Mouse (Mus musculus) CH12.LX (cell line): ENCODE data around the gene Calhm2. TPM values are rescaled to one million over a fixed set of nuclear protein-coding genes. Genes with fewer than 3 reads are reported as not detected.

Source experiments
- DNase-seq: peaks from one replicate; pipeline ENCODE4 v3.0.0-alpha.2; 2013; ENCODE audit errors: extremely low read depth
- H3K27ac ChIP-seq: 2 replicates; pipeline ENCODE4 v1.5.1; 2012; ENCODE audit warnings: low read depth, mild to moderate bottlenecking, control low read depth, moderate library complexity; ENCODE audit not compliant: insufficient read depth
- H3K27me3 ChIP-seq: replicated peaks from 2 replicates; pipeline ENCODE3; 2012; ENCODE audit warnings: inconsistent platforms
- H3K36me3 ChIP-seq, 2 experiments: replicated peaks in 1 of 2; 2 replicates each; pipeline versions ENCODE3 to v1.6.1; 2012; ENCODE audit warnings: inconsistent platforms in 1 of 2, low read length in 1 of 2, mild to moderate bottlenecking in 1 of 2, mixed read lengths in 1 of 2, moderate library complexity in 1 of 2; ENCODE audit not compliant: control insufficient read depth in 1 of 2, insufficient read depth in 1 of 2
- H3K4me1 ChIP-seq, 2 experiments: 2 replicates each; pipeline ENCODE4 v1.6.1; 2012; ENCODE audit warnings: inconsistent platforms in 1 of 2, moderate library complexity in 1 of 2; ENCODE audit not compliant: insufficient read depth in 2 of 2, control insufficient read depth in 1 of 2
- H3K4me2 ChIP-seq: 2 replicates; pipeline ENCODE4 v1.6.1; 2012; ENCODE audit warnings: low read depth, mild to moderate bottlenecking, control low read depth; ENCODE audit not compliant: poor library complexity, insufficient read depth, severe bottlenecking
- H3K4me3 ChIP-seq, 3 experiments: fragments of 150-350 bp in 1 of 3; sonication (generic) in 1 of 3; replicated peaks in 1 of 3; 2 replicates each; pipeline versions ENCODE3 to v1.5.1; 2011 to 2012; ENCODE audit warnings: low read depth in 2 of 3, low read length in 2 of 3, mild to moderate bottlenecking in 2 of 3, moderate library complexity in 2 of 3, control low read depth in 1 of 3, improper control_type of control experiment in 1 of 3, inconsistent platforms in 1 of 3, mixed read lengths in 1 of 3; ENCODE audit not compliant: poor library complexity in 1 of 3
- H3K79me2 ChIP-seq: replicated peaks from 2 replicates; pipeline ENCODE4 v1.6.1; 2012; ENCODE audit warnings: mild to moderate bottlenecking, moderate library complexity; ENCODE audit not compliant: control insufficient read depth, poor library complexity, insufficient read depth, severe bottlenecking; ENCODE audit errors: extremely low read depth
- H3K9ac ChIP-seq: 2 replicates; pipeline ENCODE4 v1.6.1; 2012; ENCODE audit warnings: low read depth, mild to moderate bottlenecking, control low read depth, moderate library complexity; ENCODE audit not compliant: insufficient read depth
- H3K9me3 ChIP-seq: replicated peaks from 2 replicates; pipeline ENCODE3; 2012; ENCODE audit warnings: low read length, inconsistent platforms, mixed read lengths
- CHD1 ChIP-seq: IDR thresholded peaks from 2 replicates; pipeline ENCODE4 v1.6.1; 2012; ENCODE audit warnings: low read depth, low read length, improper control_type of control experiment, inconsistent platforms
- CHD2 ChIP-seq: IDR thresholded peaks from 2 replicates; pipeline ENCODE4 v1.6.1; 2011; ENCODE audit warnings: low read length, improper control_type of control experiment
- CTCF ChIP-seq, 2 experiments: IDR thresholded peaks in 1 of 2; conservative IDR thresholded peaks in 1 of 2; 2 replicates each; pipeline ENCODE4 v1.5.1; 2011 to 2012; ENCODE audit warnings: low read depth in 2 of 2, low read length in 2 of 2, improper control_type of control experiment in 1 of 2, inconsistent platforms in 1 of 2, mild to moderate bottlenecking in 1 of 2, moderate library complexity in 1 of 2
- E2F4 ChIP-seq: IDR thresholded peaks from 2 replicates; pipeline ENCODE4 v1.6.1; 2011; ENCODE audit warnings: low read depth, low read length, improper control_type of control experiment; ENCODE audit not compliant: insufficient replicate concordance
- HCFC1 ChIP-seq: IDR thresholded peaks from 2 replicates; pipeline ENCODE4 v1.6.1; 2012; ENCODE audit warnings: low read depth, mild to moderate bottlenecking, inconsistent platforms, low read length, improper control_type of control experiment
- JUN ChIP-seq: IDR thresholded peaks from 2 replicates; pipeline ENCODE4 v1.6.1; 2011; ENCODE audit warnings: low read depth, mild to moderate bottlenecking, low read length, improper control_type of control experiment, moderate library complexity; ENCODE audit not compliant: insufficient read depth
- MAX ChIP-seq: IDR thresholded peaks from 2 replicates; pipeline ENCODE4 v1.6.1; 2011; ENCODE audit warnings: low read length, improper control_type of control experiment
- MEF2A ChIP-seq: IDR thresholded peaks from 2 replicates; pipeline ENCODE4 v1.6.1; 2014; ENCODE audit warnings: low read depth, mild to moderate bottlenecking, inconsistent platforms, low read length, improper control_type of control experiment, borderline replicate concordance
- MXI1 ChIP-seq: IDR thresholded peaks from 2 replicates; pipeline ENCODE4 v1.6.1; 2011; ENCODE audit warnings: mild to moderate bottlenecking, low read depth, low read length, improper control_type of control experiment
- POLR2A ChIP-seq: IDR thresholded peaks from 2 replicates; pipeline ENCODE4 v1.6.1; 2011; ENCODE audit warnings: low read depth, mild to moderate bottlenecking, improper control_type of control experiment, low read length
- RCOR1 ChIP-seq: conservative IDR thresholded peaks from 2 replicates; pipeline ENCODE4 v1.6.1; 2012; ENCODE audit warnings: low read depth, mild to moderate bottlenecking, inconsistent platforms, low read length, improper control_type of control experiment
- SMC3 ChIP-seq: IDR thresholded peaks from 2 replicates; pipeline ENCODE4 v1.6.1; 2011; ENCODE audit warnings: low read depth, low read length, improper control_type of control experiment
- TCF12 ChIP-seq: IDR thresholded peaks from 2 replicates; pipeline ENCODE4 v1.6.1; 2014; ENCODE audit warnings: low read depth, mild to moderate bottlenecking, inconsistent platforms, low read length, improper control_type of control experiment
- ZKSCAN1 ChIP-seq: IDR thresholded peaks from 2 replicates; pipeline ENCODE4 v1.6.1; 2012; ENCODE audit warnings: low read depth, inconsistent platforms, low read length, improper control_type of control experiment, borderline replicate concordance
- ZNF384 ChIP-seq: IDR thresholded peaks from 2 replicates; pipeline ENCODE4 v1.6.1; 2012; ENCODE audit warnings: low read depth, low read length, improper control_type of control experiment, inconsistent platforms
- dilution Hi-C: fragments of 300-500 bp; cut with MboI; formaldehyde crosslinking; loops from 2 replicates; pipeline ENCODE4 v1.14.3; 2020; ENCODE audit warnings: low sequenced_read_pairs; ENCODE audit not compliant: extremely low pct_unique_long_range_greater_than_20kb, extremely low pct_ligation_motif_present
- in situ Hi-C: fragments of 300-500 bp; cut with MboI; formaldehyde crosslinking; loops from 3 replicates; pipeline ENCODE4 v1.14.3; 2019; ENCODE audit warnings: low sequenced_read_pairs, low pct_ligation_motif_present, low pct_unique_long_range_greater_than_20kb, mixed read lengths
- polyA plus RNA-seq: library from polyadenylated mRNA; unstranded; fragments of >175 nt; gene quantifications from 2 replicates; pipeline ENCODE4 v1.2.1, GENCODE M21; 2012; ENCODE audit warnings: low read depth; ENCODE audit not compliant: insufficient read length
- total RNA-seq, 2 experiments: library from RNA; depleted of rRNA; stranded (reverse); fragments of 300-350 nt in 1 of 2; fragments of >200 nt in 1 of 2; gene quantifications; 2 replicates each; pipeline ENCODE4 v1.2.3; 2012 to 2014

Gene Calhm2
- total and polyA plus RNA-seq, 3 experiments, result 6.3 to 10.4 (median 10.1) TPM

- TF ChIP-seq E2F4 (no peak), HCFC1 (no peak), CTCF (conservative IDR thresholded peaks at IDR 0.05 in 1 of 2, IDR thresholded peaks at IDR 0.05 in 1 of 2; ENCODE audit: low read depth in 2 of 2, low read length in 2 of 2) (no peak), ZNF384 (no peak), TCF12 (peak; percentile 11; the same call in 1 of the 2 replicates)
Observed at GRCm38 (mm10) chr19:47137051-47137581, 978 bp downstream of the Calhm2 start (continued).

GRCm38 (mm10) chr19:47136170-47136569 lies 1.9 kb downstream of the Calhm2 start:
- peaks cover 18 to 41% of the 10 kb centered on the region in 2 experiments for H3K36me3 ChIP-seq
- TF ChIP-seq ZKSCAN1 (no peak), MXI1 (no peak), CHD2 (no peak), RCOR1 (no peak), MAX (no peak), JUN (no peak), HCFC1 (no peak)
- H3K9ac ChIP-seq, result no peak overlapping the region
- H3K27ac ChIP-seq, result no peak overlapping the region
- H3K4me2 ChIP-seq, result no peak overlapping the region
- no peak for DNase-seq
- no peak overlapping the region for H3K4me3 ChIP-seq
- H3K4me1 ChIP-seq, result peaks cover 35 to 77% of the 10 kb centered on the region in 2 experiments
- H3K79me2 ChIP-seq, result no peaks in the 10 kb centered on the region
- in situ Hi-C loops (no loop called here), dilution Hi-C loops (no loop called here)
- H3K9me3 ChIP-seq, result no peaks in the 10 kb centered on the region
- H3K27me3 ChIP-seq, result peaks cover 1% of the 10 kb centered on the region

- no peak overlapping the region for H3K4me3 ChIP-seq
- H3K4me1 ChIP-seq, result peaks cover 35 to 80% of the 10 kb centered on the region in 2 experiments
- in situ Hi-C loops, result no loop called here
- no peak overlapping the region for H3K9ac ChIP-seq
- dilution Hi-C loops, result no loop called here
- peaks cover 1% of the 10 kb centered on the region for H3K27me3 ChIP-seq
- no peaks in the 10 kb centered on the region for H3K9me3 ChIP-seq
- TF ChIP-seq SMC3, result no peak
- TF ChIP-seq MEF2A, result no peak
- TF ChIP-seq CHD1, result no peak
- no peak for TF ChIP-seq E2F4
- no peak for TF ChIP-seq POLR2A
- DNase-seq, result no peak
- no peak overlapping the region for H3K27ac ChIP-seq
- H3K36me3 ChIP-seq, result peaks cover 22 to 47% of the 10 kb centered on the region in 2 experiments
- no peaks in the 10 kb centered on the region for H3K79me2 ChIP-seq
- H3K4me2 ChIP-seq, result no peak overlapping the region
Observed at GRCm38 (mm10) chr19:47135568-47135967, 2.5 kb downstream of the Calhm2 start.
